Mouse (Mus musculus) left cerebral cortex, adult 2 months (tissue): ENCODE results near the gene Spryd3. TPM values are rescaled to one million over a fixed set of nuclear protein-coding genes. Genes with fewer than 3 reads are reported as not detected.

Experiments
- DNase-seq, 2 experiments: peaks; one replicate each; pipeline ENCODE4 v3.0.0; 2021 to 2022; ENCODE audit warnings: low spot score in 2 of 2, mixed read lengths in 1 of 2; ENCODE audit errors: extremely low spot score in 1 of 2
- H3K27ac ChIP-seq: fragments of 200-600 bp; 2 replicates; pipeline ENCODE4 v1.8.1; 2022
- H3K4me3 ChIP-seq: fragments of 200-600 bp; 2 replicates; pipeline ENCODE4 v1.8.1; 2022
- CTCF ChIP-seq: fragments of 200-600 bp; IDR thresholded peaks from 2 replicates; pipeline ENCODE4 v1.8.1; 2022; ENCODE audit warnings: antibody characterized with exemption, mild to moderate bottlenecking, moderate library complexity
- intact Hi-C: fragments of 180-260 bp; cut with DNase I; formaldehyde crosslinking; loops from one replicate; pipeline ENCODE4 v1.15.1; 2025
- total RNA-seq, 2 experiments: library from RNA; stranded (reverse); gene quantifications; 2 replicates each; pipeline ENCODE4 v1.2.3; 2021

Gene Spryd3
- total RNA-seq, 2 experiments from 2014 or later, result 152 TPM

DNA sequence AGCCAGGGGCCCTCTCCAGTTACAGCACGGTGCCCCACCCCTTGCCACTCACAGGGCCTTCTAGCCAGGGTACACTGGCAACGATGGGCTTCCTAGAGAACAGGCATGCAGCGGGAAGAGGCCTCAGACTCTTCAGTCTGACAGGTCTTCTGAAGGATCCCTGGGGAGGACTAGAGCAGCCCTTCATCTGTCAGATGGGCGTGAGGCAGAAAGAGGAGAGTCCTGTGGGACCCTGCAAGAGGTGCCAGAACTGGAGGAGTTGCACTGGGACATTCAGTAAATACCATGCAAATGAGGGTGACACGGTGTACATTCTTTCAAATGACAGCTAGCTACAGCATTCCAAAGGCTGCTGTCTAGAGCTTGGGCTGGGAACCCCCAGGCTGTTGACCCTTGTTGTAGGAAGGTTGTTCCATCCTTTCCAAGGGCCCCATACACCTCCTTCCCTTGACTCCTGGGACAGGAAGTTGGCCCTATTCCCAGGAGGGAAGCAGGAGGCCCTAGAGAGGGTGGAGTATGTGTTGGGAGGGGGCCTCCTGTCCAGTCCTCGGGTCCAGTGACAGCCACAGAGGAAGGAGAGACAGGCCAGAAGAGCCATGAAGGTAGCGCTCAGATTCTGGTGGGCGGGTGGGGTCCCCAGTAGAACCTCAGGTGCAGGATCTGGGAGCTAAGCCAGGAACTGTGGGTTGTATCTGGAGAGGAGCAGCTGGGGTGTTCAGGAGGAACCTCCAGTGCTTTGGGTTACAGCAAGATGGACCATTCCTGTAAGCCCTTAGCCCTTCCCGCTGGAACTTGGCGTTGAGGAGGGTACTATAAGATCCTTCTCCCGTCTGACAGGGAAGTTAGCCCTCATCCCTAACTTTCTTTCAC, 34.1 kb downstream of the Spryd3 start:
- no peak for DNase-seq
- Histone ChIP-seq H3K27ac (peak overlapping the region; percentile 87), H3K4me3 (peak overlapping the region; percentile 49)
- intact Hi-C loops, result loop anchor here (5.0 kb wide), 1 partner anchor 120 kb away; no protein-coding TSS in a partner anchor
- TF ChIP-seq CTCF, result no peak

- Histone ChIP-seq H3K4me3 (peak overlapping the region; percentile 49), H3K27ac (peak overlapping the region; percentile 87)
- no peak for DNase-seq
- intact Hi-C loops, result loop anchor here (5.0 kb wide), 1 partner anchor 121 kb away; no protein-coding TSS in a partner anchor
- TF ChIP-seq CTCF, result peak; percentile 31
Measured at GRCm38 (mm10) chr15:102100996-102101671, 34.9 kb downstream of the Spryd3 start.

- peak; percentile 57 for TF ChIP-seq CTCF
- DNase-seq, result peak; percentile 78
- Histone ChIP-seq H3K27ac (peak within 1 kb of the TSS; percentile 87), H3K4me3 (peak within 1 kb of the TSS; percentile 49)
- intact Hi-C loops, result loop anchor here (5.0 kb wide), 1 partner anchor 122 kb away; no protein-coding TSS in a partner anchor
Measured at GRCm38 (mm10) chr15:102100161-102100981, 35.7 kb downstream of the Spryd3 start, which contains the start of gene Tns2. Gene Tns2 (plus strand): TSS chr15:102100413.

DNA sequence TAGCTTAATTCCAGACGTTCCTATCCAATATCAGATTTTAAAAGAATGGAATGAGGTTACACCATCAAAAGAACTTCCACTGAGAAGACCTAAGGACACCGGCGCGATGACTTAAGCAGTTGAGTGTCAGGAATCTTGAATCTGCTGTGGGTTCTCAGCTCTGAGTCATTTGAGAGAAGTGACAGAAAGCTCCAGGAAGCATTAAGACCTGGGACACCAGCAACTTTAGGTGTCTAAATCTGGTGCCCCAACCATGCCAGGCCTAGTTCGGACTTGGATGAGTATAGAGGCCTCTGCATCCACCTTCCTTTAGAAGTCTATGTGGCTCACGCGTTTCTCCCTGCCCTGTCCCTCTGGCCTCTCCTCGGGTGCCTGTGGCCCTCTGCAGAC, 36.3 kb downstream of the Spryd3 start:
- peak overlapping the region; percentile 87 for H3K27ac ChIP-seq
- intact Hi-C loops, result loop anchor here (5.0 kb wide), 1 partner anchor 123 kb away; no protein-coding TSS in a partner anchor

DNA sequence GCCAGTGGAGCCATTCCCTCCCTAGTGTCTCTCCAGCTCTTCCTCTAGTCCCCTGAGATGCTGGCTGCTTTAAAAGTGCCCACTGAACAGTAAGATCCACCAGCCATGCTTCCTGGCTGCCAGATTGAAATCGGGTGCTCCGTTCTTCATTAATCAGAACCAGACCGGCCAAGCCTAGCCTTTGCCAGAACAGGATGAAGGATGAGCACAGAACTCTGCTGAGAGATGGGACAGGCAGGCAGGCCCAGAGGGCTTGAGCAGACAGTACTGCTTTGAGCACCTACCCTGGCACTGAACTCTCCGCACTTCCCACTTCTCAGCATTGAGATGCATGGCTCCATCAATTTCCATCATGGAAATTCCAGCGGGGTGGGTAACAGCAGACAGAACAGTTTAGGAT, 36.8 kb downstream of the Spryd3 start:
- peak overlapping the region; percentile 87 for H3K27ac ChIP-seq
- intact Hi-C loops, result no loop called here
- H3K4me3 ChIP-seq, result no peak overlapping the region
- TF ChIP-seq CTCF, result no peak
- DNase-seq, result no peak

More for the DNA sequence above, 36.3 kb downstream of the Spryd3 start:
- no peak for DNase-seq
- H3K4me3 ChIP-seq, result peak overlapping the region; percentile 49
- no peak for TF ChIP-seq CTCF

- Histone ChIP-seq H3K27ac (no peak overlapping the region), H3K4me3 (no peak overlapping the region)
- TF ChIP-seq CTCF, result no peak
- intact Hi-C loops, result no loop called here
- DNase-seq, result no peak
Measured at GRCm38 (mm10) chr15:102097991-102098555, 38.0 kb downstream of the Spryd3 start.

- no peak for DNase-seq
- intact Hi-C loops, result no loop called here
- Histone ChIP-seq H3K4me3 (no peak overlapping the region), H3K27ac (no peak overlapping the region)
- TF ChIP-seq CTCF, result no peak
Measured at GRCm38 (mm10) chr15:102097147-102097915, 38.7 kb downstream of the Spryd3 start.

DNA sequence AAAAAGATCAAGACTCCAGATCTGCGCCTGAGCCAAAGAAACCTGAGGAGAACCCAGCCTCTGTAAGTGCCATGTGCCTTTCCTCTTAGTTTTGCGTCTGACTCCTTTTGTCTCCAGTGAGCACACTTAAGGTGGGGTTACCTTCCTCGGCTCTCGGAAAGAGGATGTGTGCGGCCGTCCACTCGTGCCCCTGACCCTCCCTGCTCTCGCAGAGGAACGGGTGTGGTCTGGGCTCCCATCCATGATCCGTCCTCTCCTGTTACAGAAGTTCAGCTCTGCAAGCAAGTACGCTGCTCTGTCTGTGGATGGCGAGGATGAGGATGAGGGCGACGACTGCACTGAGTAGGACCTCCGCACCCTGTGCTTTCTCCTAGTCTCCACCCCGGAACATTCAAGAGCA, 41.0 kb downstream of the Spryd3 start:
- intact Hi-C loops, result no loop called here

GRCm38 (mm10) chr15:102094157-102094556, 41.9 kb downstream of the Spryd3 start:
- peak; percentile 6 for TF ChIP-seq CTCF
- no peak overlapping the region for H3K27ac ChIP-seq
- intact Hi-C loops, result no loop called here
- no peak overlapping the region for H3K4me3 ChIP-seq
- no peak for DNase-seq

More for the DNA sequence above, 41.0 kb downstream of the Spryd3 start:
- no peak for TF ChIP-seq CTCF
- Histone ChIP-seq H3K27ac (no peak overlapping the region), H3K4me3 (no peak overlapping the region)
- DNase-seq, result no peak

DNA sequence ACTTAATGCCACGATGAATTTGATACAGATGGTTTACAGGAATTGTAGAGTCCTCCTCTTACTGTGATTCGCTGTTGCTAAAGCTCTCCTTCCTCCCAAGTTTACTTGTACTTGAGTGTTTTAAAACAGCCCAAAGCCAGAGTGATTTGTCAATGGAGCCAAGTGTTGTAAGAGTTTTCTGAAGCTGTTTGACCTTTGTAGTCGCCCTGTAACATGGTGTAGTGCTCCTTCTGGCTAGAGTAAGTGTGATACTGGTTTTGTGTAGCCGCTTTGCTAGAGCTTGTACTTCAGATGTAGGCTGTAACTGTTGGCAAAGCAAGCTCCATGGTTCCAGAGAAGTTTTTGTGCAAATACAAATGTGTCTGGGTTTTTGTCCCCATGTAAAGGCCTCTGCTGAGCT, 43.8 kb downstream of the Spryd3 start:
- TF ChIP-seq CTCF, result no peak

More for the DNA sequence above, 43.8 kb downstream of the Spryd3 start:
- Histone ChIP-seq H3K27ac (no peak overlapping the region), H3K4me3 (no peak overlapping the region)
- intact Hi-C loops, result no loop called here
- DNase-seq, result no peak
